Mouse (Mus musculus): ENCODE results near the gene Fbp1. TPM values are rescaled to one million over a fixed set of nuclear protein-coding genes. Genes with fewer than 3 reads are reported as not detected.

Gene Fbp1
- polyA plus RNA-seq, 1 experiment from 2014 or later, result 4.1 TPM

- H3K36me3 ChIP-seq (ENCODE audit: control insufficient read depth, insufficient read depth, low read length), result no peaks in the 10 kb centered on the region
- no peak overlapping the region for H3K4me3 ChIP-seq (replicated peaks; ENCODE audit: low read length)
- H3K27ac ChIP-seq (ENCODE audit: low read length), result no peak overlapping the region; the same call in 1 of the 2 replicates
- peaks cover 4% of the 10 kb centered on the region; the same call in 1 of the 2 replicates for H3K27me3 ChIP-seq (ENCODE audit: control insufficient read depth, insufficient read depth, low read length)
- ATAC-seq (ENCODE audit: insufficient read depth, low FRiP score), result no peak
- H3K9me3 ChIP-seq (replicated peaks; ENCODE audit: control insufficient read depth, low read length), result no peaks in the 10 kb centered on the region
- no peak overlapping the region for H3K4me2 ChIP-seq (ENCODE audit: low read depth, low read length)
- no peaks in the 10 kb centered on the region for H3K4me1 ChIP-seq (ENCODE audit: control insufficient read depth, insufficient read depth, low read length)
- H3K9ac ChIP-seq (ENCODE audit: low read length), result no peak overlapping the region
- 67% methylated on average over 9 of the region's 9 CpGs for WGBS
These were observed 5.2 kb upstream of the Fbp1 start for GRCm38 (mm10) chr13:62893044-62893842.

- H3K4me1 ChIP-seq (ENCODE audit: control insufficient read depth, insufficient read depth, low read length), result 0 out of 2 replicates have a peak, but pooled peaks cover 3% of the 10 kb centered on the region
- no peak overlapping the region for H3K27ac ChIP-seq (ENCODE audit: low read length)
- ATAC-seq (ENCODE audit: insufficient read depth, low FRiP score), result no peak
- no peak overlapping the region for H3K9ac ChIP-seq (ENCODE audit: low read length)
- no peak overlapping the region for H3K4me2 ChIP-seq (ENCODE audit: low read depth, low read length)
- H3K27me3 ChIP-seq (ENCODE audit: control insufficient read depth, insufficient read depth, low read length), result peaks cover 16% of the 10 kb centered on the region
- WGBS, result 67% methylated on average over 2 of the region's 2 CpGs
- no peaks in the 10 kb centered on the region for H3K36me3 ChIP-seq (ENCODE audit: control insufficient read depth, insufficient read depth, low read length)
- H3K4me3 ChIP-seq (replicated peaks; ENCODE audit: low read length), result no peak overlapping the region
- no peaks in the 10 kb centered on the region for H3K9me3 ChIP-seq (replicated peaks; ENCODE audit: control insufficient read depth, low read length)
These were observed 1.2 kb upstream of the Fbp1 start for GRCm38 (mm10) chr13:62889311-62889710.

GRCm38 (mm10) chr13:62884536-62884935, 3.5 kb downstream of the Fbp1 start:
- 79% methylated on average over 3 of the region's 3 CpGs for WGBS
- Histone ChIP-seq H3K4me3 (replicated peaks; ENCODE audit: low read length) (no peak overlapping the region), H3K4me2 (ENCODE audit: low read depth, low read length) (no peak overlapping the region), H3K27ac (ENCODE audit: low read length) (no peak overlapping the region), H3K9ac (ENCODE audit: low read length) (no peak overlapping the region), H3K27me3 (ENCODE audit: control insufficient read depth, insufficient read depth, low read length) (peaks cover 16% of the 10 kb centered on the region), H3K9me3 (replicated peaks; ENCODE audit: control insufficient read depth, low read length) (no peaks in the 10 kb centered on the region), H3K36me3 (ENCODE audit: control insufficient read depth, insufficient read depth, low read length) (no peaks in the 10 kb centered on the region), H3K4me1 (ENCODE audit: control insufficient read depth, insufficient read depth, low read length) (0 out of 2 replicates have a peak, but pooled peaks cover 3% of the 10 kb centered on the region)
- no peak for ATAC-seq (ENCODE audit: insufficient read depth, low FRiP score)

GRCm38 (mm10) chr13:62883925-62884324, 4.2 kb downstream of the Fbp1 start:
- H3K9ac ChIP-seq (ENCODE audit: low read length), result no peak overlapping the region
- 88% methylated on average over 9 of the region's 9 CpGs for WGBS
- H3K4me3 ChIP-seq (replicated peaks; ENCODE audit: low read length), result no peak overlapping the region
- no peak overlapping the region for H3K4me2 ChIP-seq (ENCODE audit: low read depth, low read length)
- no peaks in the 10 kb centered on the region for H3K36me3 ChIP-seq (ENCODE audit: control insufficient read depth, insufficient read depth, low read length)
- no peak overlapping the region for H3K27ac ChIP-seq (ENCODE audit: low read length)
- H3K27me3 ChIP-seq (ENCODE audit: control insufficient read depth, insufficient read depth, low read length), result peaks cover 16% of the 10 kb centered on the region
- H3K4me1 ChIP-seq (ENCODE audit: control insufficient read depth, insufficient read depth, low read length), result 0 out of 2 replicates have a peak, but pooled peaks cover 3% of the 10 kb centered on the region
- no peak for ATAC-seq (ENCODE audit: insufficient read depth, low FRiP score)
- no peaks in the 10 kb centered on the region for H3K9me3 ChIP-seq (replicated peaks; ENCODE audit: control insufficient read depth, low read length)

- Histone ChIP-seq H3K27ac (ENCODE audit: low read length) (no peak overlapping the region), H3K27me3 (ENCODE audit: control insufficient read depth, insufficient read depth, low read length) (peaks cover 13% of the 10 kb centered on the region), H3K4me3 (replicated peaks; ENCODE audit: low read length) (no peak overlapping the region), H3K4me2 (ENCODE audit: low read depth, low read length) (no peak overlapping the region), H3K9me3 (replicated peaks; ENCODE audit: control insufficient read depth, low read length) (no peaks in the 10 kb centered on the region), H3K36me3 (ENCODE audit: control insufficient read depth, insufficient read depth, low read length) (no peaks in the 10 kb centered on the region), H3K4me1 (ENCODE audit: control insufficient read depth, insufficient read depth, low read length) (0 out of 2 replicates have a peak, but pooled peaks cover 3% of the 10 kb centered on the region), H3K9ac (ENCODE audit: low read length) (no peak overlapping the region)
- WGBS, result 87% methylated on average over 2 of the region's 2 CpGs
- no peak for ATAC-seq (ENCODE audit: insufficient read depth, low FRiP score)
These were observed 4.6 kb downstream of the Fbp1 start for GRCm38 (mm10) chr13:62883436-62883835.

GRCm38 (mm10) chr13:62882856-62883255, 5.2 kb downstream of the Fbp1 start:
- no peak for ATAC-seq (ENCODE audit: insufficient read depth, low FRiP score)
- H3K27me3 ChIP-seq (ENCODE audit: control insufficient read depth, insufficient read depth, low read length), result peaks cover 8% of the 10 kb centered on the region
- H3K36me3 ChIP-seq (ENCODE audit: control insufficient read depth, insufficient read depth, low read length), result no peaks in the 10 kb centered on the region
- H3K4me3 ChIP-seq (replicated peaks; ENCODE audit: low read length), result no peak overlapping the region
- H3K9me3 ChIP-seq (replicated peaks; ENCODE audit: control insufficient read depth, low read length), result no peaks in the 10 kb centered on the region
- no peak overlapping the region for H3K4me2 ChIP-seq (ENCODE audit: low read depth, low read length)
- H3K9ac ChIP-seq (ENCODE audit: low read length), result no peak overlapping the region
- H3K4me1 ChIP-seq (ENCODE audit: control insufficient read depth, insufficient read depth, low read length), result 0 out of 2 replicates have a peak, but pooled peaks cover 3% of the 10 kb centered on the region
- 74% methylated on average over 5 of the region's 5 CpGs for WGBS
- no peak overlapping the region for H3K27ac ChIP-seq (ENCODE audit: low read length)

- Histone ChIP-seq H3K4me1 (ENCODE audit: control insufficient read depth, insufficient read depth, low read length) (no peaks in the 10 kb centered on the region), H3K4me2 (ENCODE audit: low read depth, low read length) (no peak overlapping the region), H3K9me3 (replicated peaks; ENCODE audit: control insufficient read depth, low read length) (no peaks in the 10 kb centered on the region), H3K9ac (ENCODE audit: low read length) (no peak overlapping the region), H3K27me3 (ENCODE audit: control insufficient read depth, insufficient read depth, low read length) (no peaks in the 10 kb centered on the region), H3K36me3 (ENCODE audit: control insufficient read depth, insufficient read depth, low read length) (no peaks in the 10 kb centered on the region), H3K27ac (ENCODE audit: low read length) (no peak overlapping the region), H3K4me3 (replicated peaks; ENCODE audit: low read length) (no peak overlapping the region)
- WGBS, result 73% methylated on average over 9 of the region's 9 CpGs
- ATAC-seq (ENCODE audit: insufficient read depth, low FRiP score), result no peak
These were observed 6.7 kb downstream of the Fbp1 start for GRCm38 (mm10) chr13:62881336-62881735.

GRCm38 (mm10) chr13:62879831-62880615, 8.1 kb downstream of the Fbp1 start:
- Histone ChIP-seq H3K4me2 (ENCODE audit: low read depth, low read length) (no peak overlapping the region), H3K4me3 (replicated peaks; ENCODE audit: low read length) (no peak overlapping the region), H3K9ac (ENCODE audit: low read length) (no peak overlapping the region), H3K9me3 (replicated peaks; ENCODE audit: control insufficient read depth, low read length) (no peaks in the 10 kb centered on the region), H3K36me3 (ENCODE audit: control insufficient read depth, insufficient read depth, low read length) (no peaks in the 10 kb centered on the region), H3K4me1 (ENCODE audit: control insufficient read depth, insufficient read depth, low read length) (no peaks in the 10 kb centered on the region), H3K27me3 (ENCODE audit: control insufficient read depth, insufficient read depth, low read length) (no peaks in the 10 kb centered on the region), H3K27ac (ENCODE audit: low read length) (no peak overlapping the region)
- WGBS, result 52% methylated on average over 8 of the region's 8 CpGs
- ATAC-seq (ENCODE audit: insufficient read depth, low FRiP score), result no peak

- no peaks in the 10 kb centered on the region for H3K9me3 ChIP-seq (replicated peaks; ENCODE audit: control insufficient read depth, low read length)
- H3K27me3 ChIP-seq (ENCODE audit: control insufficient read depth, insufficient read depth, low read length), result no peaks in the 10 kb centered on the region
- H3K9ac ChIP-seq (ENCODE audit: low read length), result no peak overlapping the region
- H3K4me3 ChIP-seq (replicated peaks; ENCODE audit: low read length), result no peak overlapping the region
- 44% methylated on average over 6 of the region's 6 CpGs for WGBS
- ATAC-seq (ENCODE audit: insufficient read depth, low FRiP score), result no peak
- no peaks in the 10 kb centered on the region for H3K4me1 ChIP-seq (ENCODE audit: control insufficient read depth, insufficient read depth, low read length)
- H3K4me2 ChIP-seq (ENCODE audit: low read depth, low read length), result no peak overlapping the region
- H3K36me3 ChIP-seq (ENCODE audit: control insufficient read depth, insufficient read depth, low read length), result no peaks in the 10 kb centered on the region
- no peak overlapping the region for H3K27ac ChIP-seq (ENCODE audit: low read length)
These were observed 8.7 kb downstream of the Fbp1 start for GRCm38 (mm10) chr13:62879411-62879810.
